Mouse (Mus musculus): ENCODE data around the gene Mob4.
"Not testable (repeated sequence)": the region's sequence is repeated elsewhere in the genome, so short reads cannot be mapped to it uniquely, and the experiment has no call there.

- not testable (repeated sequence) for TF ChIP-seq CTCF (conservative IDR thresholded peaks at IDR 0.05; ENCODE audit: low read length); NANOG (IDR thresholded peaks at IDR 0.05; ENCODE audit: borderline replicate concordance, low read length); POU5F1 (IDR thresholded peaks at IDR 0.05; ENCODE audit: borderline replicate concordance, low read length)
These were observed 6.9 kb upstream of the Mob4 start for GRCm38 (mm10) chr1:55124136-55124535.

Measured in E14TG2a.4 (cell line).